Mouse (Mus musculus): ENCODE measurements around the gene Keap1. TPM values are rescaled to one million over a fixed set of nuclear protein-coding genes. Genes with fewer than 3 reads are reported as not detected.
"Not testable (repeated sequence)": the region's sequence is repeated elsewhere in the genome, so short reads cannot be mapped to it uniquely, and the experiment has no call there.

Keap1 gene
- polyA plus RNA-seq, 1 experiment from 2014 or later = 22.3 TPM

DNA sequence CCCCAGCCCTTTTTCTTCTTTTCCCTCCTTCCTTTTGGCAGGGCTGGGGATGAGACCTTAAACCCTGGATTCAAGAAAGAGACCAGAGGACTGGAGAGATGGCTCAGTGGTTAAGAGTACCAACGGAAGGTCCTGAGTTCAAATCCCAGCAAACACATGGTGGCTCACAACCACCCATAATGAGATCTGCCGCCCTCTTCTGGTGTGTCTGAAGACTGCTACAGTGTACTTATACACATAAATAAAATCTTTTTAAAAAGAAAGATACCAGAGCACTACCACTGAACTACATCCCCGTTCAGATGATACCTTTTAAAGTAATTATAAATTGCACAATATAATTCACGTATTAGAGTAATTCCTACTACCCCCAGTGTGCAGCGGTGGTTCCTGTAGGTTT, 6.3 kb downstream of the Keap1 start:
- H3K9me3 ChIP-seq (replicated peaks; ENCODE audit: control insufficient read depth, low read length) = no peaks in the 10 kb centered on the region
- ATAC-seq (replicated peaks; ENCODE audit: insufficient number of reproducible peaks, low FRiP score, low TSS enrichment) = no peak
- H3K9ac ChIP-seq (ENCODE audit: low read depth, low read length) = no peak overlapping the region
- peaks cover 13% of the 10 kb centered on the region for H3K4me1 ChIP-seq (ENCODE audit: control insufficient read depth, insufficient read depth, low read length)
- peaks cover 27% of the 10 kb centered on the region for H3K36me3 ChIP-seq (ENCODE audit: control insufficient read depth, insufficient read depth, low read length)
- H3K4me2 ChIP-seq = no peak overlapping the region
- H3K4me3 ChIP-seq (ENCODE audit: low read depth, low read length) = no peak overlapping the region
- no peak overlapping the region for H3K27ac ChIP-seq (ENCODE audit: low read depth, low read length)
- H3K27me3 ChIP-seq (ENCODE audit: control insufficient read depth, insufficient read depth, low read length) = no peaks in the 10 kb centered on the region
- WGBS (ENCODE audit: insufficient replicate concordance) = 84% methylated on average over 5 of the region's 5 CpGs

DNA sequence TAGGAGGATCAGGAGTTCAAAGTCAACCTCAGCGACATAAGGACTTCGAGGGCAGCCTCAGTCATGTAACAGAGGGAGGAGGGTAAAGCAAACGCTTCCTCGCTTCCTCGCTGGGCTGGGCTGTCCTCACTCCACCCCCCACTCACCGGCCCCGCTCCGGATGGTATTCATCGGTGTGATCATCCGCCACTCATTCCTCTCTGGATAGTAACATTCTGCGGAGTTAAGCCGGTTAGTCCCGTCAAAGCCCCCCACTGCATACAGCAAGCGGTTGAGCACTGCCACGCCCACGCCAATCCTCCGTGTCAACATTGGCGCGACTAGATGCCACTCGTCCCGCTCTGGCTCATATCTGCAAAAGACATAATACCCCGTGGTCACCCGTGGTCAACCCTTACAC, 7.6 kb downstream of the Keap1 start:
- Histone ChIP-seq H3K4me3 (ENCODE audit: low read depth, low read length) (no peak overlapping the region), H3K4me2 (no peak overlapping the region), H3K9me3 (replicated peaks; ENCODE audit: control insufficient read depth, low read length) (no peaks in the 10 kb centered on the region), H3K36me3 (ENCODE audit: control insufficient read depth, insufficient read depth, low read length) (peaks cover 27% of the 10 kb centered on the region), H3K9ac (ENCODE audit: low read depth, low read length) (no peak overlapping the region), H3K4me1 (ENCODE audit: control insufficient read depth, insufficient read depth, low read length) (peaks cover 7% of the 10 kb centered on the region), H3K27ac (ENCODE audit: low read depth, low read length) (no peak overlapping the region), H3K27me3 (ENCODE audit: control insufficient read depth, insufficient read depth, low read length) (no peaks in the 10 kb centered on the region)
- no peak for ATAC-seq (replicated peaks; ENCODE audit: insufficient number of reproducible peaks, low FRiP score, low TSS enrichment)
- WGBS (ENCODE audit: insufficient replicate concordance) = 44% methylated on average over 23 of the region's 23 CpGs

DNA sequence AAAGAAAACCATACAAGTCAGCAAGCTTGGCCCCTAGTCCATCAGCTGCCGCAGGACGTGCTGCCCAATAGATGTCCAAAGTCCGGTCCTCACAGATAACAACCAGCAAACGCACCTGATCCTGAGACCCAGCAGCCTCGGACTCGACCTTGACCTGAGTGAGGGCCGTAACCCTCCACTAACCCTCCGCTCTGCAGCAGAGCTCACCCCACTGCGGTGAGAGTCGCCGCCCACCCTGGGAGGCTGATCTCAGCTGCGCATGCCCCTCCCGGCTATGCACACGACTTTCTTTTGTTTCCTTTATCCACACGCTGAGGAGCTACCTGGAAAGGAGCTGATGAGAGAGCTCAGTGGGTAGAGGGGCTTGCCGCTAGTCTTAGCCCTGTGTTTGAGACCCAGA, 11.8 kb downstream of the Keap1 start:
- H3K9ac ChIP-seq (ENCODE audit: low read depth, low read length) = peak overlapping the region; percentile 74
- peaks cover 12% of the 10 kb centered on the region for H3K4me1 ChIP-seq (ENCODE audit: control insufficient read depth, insufficient read depth, low read length)
- H3K9me3 ChIP-seq (replicated peaks; ENCODE audit: control insufficient read depth, low read length) = no peaks in the 10 kb centered on the region; the same call in 1 of the 2 replicates
- peak overlapping the region; percentile 72 for H3K4me2 ChIP-seq
- WGBS (ENCODE audit: insufficient replicate concordance) = 14% methylated on average over 16 of the region's 16 CpGs
- peak overlapping the region; percentile 35 for H3K4me3 ChIP-seq (ENCODE audit: low read depth, low read length)
- H3K27me3 ChIP-seq (ENCODE audit: control insufficient read depth, insufficient read depth, low read length) = no peaks in the 10 kb centered on the region
- H3K27ac ChIP-seq (ENCODE audit: low read depth, low read length) = no peak overlapping the region
- ATAC-seq (replicated peaks; ENCODE audit: insufficient number of reproducible peaks, low FRiP score, low TSS enrichment) = no peak; the same call in 1 of the 2 replicates
- H3K36me3 ChIP-seq (ENCODE audit: control insufficient read depth, insufficient read depth, low read length) = peaks cover 10% of the 10 kb centered on the region; the same call in 1 of the 2 replicates

DNA sequence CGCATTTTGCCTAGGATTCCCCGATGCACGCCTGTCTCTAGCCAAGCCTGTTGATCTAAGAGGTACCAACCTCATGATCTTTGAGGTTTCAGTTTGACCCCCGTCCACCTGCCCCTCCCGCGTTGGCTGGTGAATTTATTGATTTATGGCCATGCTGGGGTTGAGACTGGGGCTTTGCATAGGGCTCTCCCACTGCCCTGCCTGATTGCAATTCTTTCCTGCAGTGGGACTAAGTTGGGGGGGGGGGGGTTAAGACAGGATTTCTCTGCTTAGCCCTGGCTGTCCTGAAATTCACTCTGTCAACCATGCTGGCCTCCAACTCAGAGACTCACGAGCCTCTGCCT, 13.8 kb downstream of the Keap1 start:
- H3K4me2 ChIP-seq = peak overlapping the region; percentile 64
- H3K4me3 ChIP-seq (ENCODE audit: low read depth, low read length) = peak overlapping the region; percentile 45
- peak overlapping the region; percentile 35; the same call in 1 of the 2 replicates for H3K27ac ChIP-seq (ENCODE audit: low read depth, low read length)
- H3K9me3 ChIP-seq (replicated peaks; ENCODE audit: control insufficient read depth, low read length) = no peaks in the 10 kb centered on the region; the same call in 1 of the 2 replicates
- peaks cover 4% of the 10 kb centered on the region; the same call in 1 of the 2 replicates for H3K36me3 ChIP-seq (ENCODE audit: control insufficient read depth, insufficient read depth, low read length)
- 19% methylated on average over 7 of the region's 7 CpGs for WGBS (ENCODE audit: insufficient replicate concordance)
- H3K9ac ChIP-seq (ENCODE audit: low read depth, low read length) = peak overlapping the region; percentile 67
- H3K27me3 ChIP-seq (ENCODE audit: control insufficient read depth, insufficient read depth, low read length) = no peaks in the 10 kb centered on the region
- no peak for ATAC-seq (replicated peaks; ENCODE audit: insufficient number of reproducible peaks, low FRiP score, low TSS enrichment)
- H3K4me1 ChIP-seq (ENCODE audit: control insufficient read depth, insufficient read depth, low read length) = peaks cover 18% of the 10 kb centered on the region

DNA sequence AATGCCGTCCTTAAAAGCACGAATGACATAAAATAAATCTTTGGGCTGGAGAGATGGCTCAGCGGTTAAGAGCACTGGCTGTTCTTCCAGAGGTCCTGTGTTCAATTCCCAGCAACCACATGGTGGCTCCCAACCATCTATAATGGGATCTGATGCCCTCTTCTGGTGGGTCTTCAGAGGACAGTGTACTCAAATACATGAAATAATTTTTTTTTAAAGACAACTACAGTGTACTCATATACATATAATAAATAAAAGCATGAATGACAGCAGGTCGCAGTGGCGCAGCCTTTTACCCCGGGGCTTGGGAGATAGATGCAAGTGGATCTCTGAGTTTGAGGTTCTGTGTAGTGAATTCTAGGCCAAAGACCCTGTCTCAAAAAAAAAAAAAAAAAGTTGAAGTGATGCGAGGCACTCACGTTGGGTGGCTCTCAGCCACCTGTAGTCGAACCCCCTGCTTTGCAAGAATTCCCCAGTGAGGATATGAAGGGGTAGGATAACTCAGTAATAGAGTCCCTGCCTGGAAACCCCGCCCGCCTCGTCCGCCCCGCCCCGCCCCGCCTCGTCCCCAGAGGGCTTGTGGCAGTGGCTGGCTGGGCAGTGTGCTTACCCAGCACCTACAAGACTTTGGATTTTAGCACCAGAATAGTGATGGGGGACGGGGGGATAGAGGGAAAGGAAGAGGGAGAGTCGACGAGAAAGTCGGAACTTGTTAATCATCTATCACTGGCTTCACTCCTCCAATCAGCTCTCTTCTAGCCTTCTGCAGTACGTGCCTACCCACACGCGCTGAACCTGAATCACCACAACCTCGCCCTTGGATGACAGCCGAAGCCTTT, 14.4 kb downstream of the Keap1 start:
- 18% methylated on average over 26 of the region's 26 CpGs for WGBS (ENCODE audit: insufficient replicate concordance)
- ATAC-seq (replicated peaks; ENCODE audit: insufficient number of reproducible peaks, low FRiP score, low TSS enrichment) = no peak
- Histone ChIP-seq H3K4me3 (ENCODE audit: low read depth, low read length) (peak overlapping the region; percentile 45), H3K4me2 (peak overlapping the region; percentile 64), H3K36me3 (ENCODE audit: control insufficient read depth, insufficient read depth, low read length) (peaks cover 4% of the 10 kb centered on the region; the same call in 1 of the 2 replicates), H3K9ac (ENCODE audit: low read depth, low read length) (peak overlapping the region; percentile 67), H3K27me3 (ENCODE audit: control insufficient read depth, insufficient read depth, low read length) (no peaks in the 10 kb centered on the region), H3K9me3 (replicated peaks; ENCODE audit: control insufficient read depth, low read length) (no peaks in the 10 kb centered on the region; the same call in 1 of the 2 replicates), H3K4me1 (ENCODE audit: control insufficient read depth, insufficient read depth, low read length) (peaks cover 18% of the 10 kb centered on the region), H3K27ac (ENCODE audit: low read depth, low read length) (peak overlapping the region; percentile 35; the same call in 1 of the 2 replicates)

DNA sequence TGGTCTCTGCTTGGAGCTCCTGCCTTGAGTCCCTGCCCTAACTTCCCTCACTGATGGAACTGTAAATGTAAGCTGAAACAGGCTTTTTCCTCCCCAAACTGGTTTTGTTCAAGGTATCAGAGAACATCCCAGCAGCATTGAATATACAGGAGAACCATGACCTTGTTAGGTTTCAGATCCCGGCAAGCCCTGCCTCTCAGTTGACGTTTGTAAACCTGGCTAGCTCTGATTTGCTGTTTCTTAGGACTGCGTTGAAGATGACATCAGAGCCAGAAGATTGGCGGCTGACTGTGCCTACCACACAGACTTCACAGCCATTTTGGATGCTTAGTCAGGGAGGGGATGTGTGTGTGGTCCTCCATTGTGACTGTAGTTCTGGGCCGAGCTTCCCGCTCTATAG, 15.3 kb downstream of the Keap1 start:
- Histone ChIP-seq H3K27me3 (ENCODE audit: control insufficient read depth, insufficient read depth, low read length) (no peaks in the 10 kb centered on the region), H3K36me3 (ENCODE audit: control insufficient read depth, insufficient read depth, low read length) (no peaks in the 10 kb centered on the region), H3K9me3 (replicated peaks; ENCODE audit: control insufficient read depth, low read length) (no peaks in the 10 kb centered on the region; the same call in 1 of the 2 replicates), H3K4me3 (ENCODE audit: low read depth, low read length) (no peak overlapping the region), H3K9ac (ENCODE audit: low read depth, low read length) (no peak overlapping the region), H3K4me2 (no peak overlapping the region), H3K27ac (ENCODE audit: low read depth, low read length) (no peak overlapping the region), H3K4me1 (ENCODE audit: control insufficient read depth, insufficient read depth, low read length) (peaks cover 18% of the 10 kb centered on the region)
- 84% methylated on average over 6 of the region's 6 CpGs for WGBS (ENCODE audit: insufficient replicate concordance)
- ATAC-seq (replicated peaks; ENCODE audit: insufficient number of reproducible peaks, low FRiP score, low TSS enrichment) = no peak

DNA sequence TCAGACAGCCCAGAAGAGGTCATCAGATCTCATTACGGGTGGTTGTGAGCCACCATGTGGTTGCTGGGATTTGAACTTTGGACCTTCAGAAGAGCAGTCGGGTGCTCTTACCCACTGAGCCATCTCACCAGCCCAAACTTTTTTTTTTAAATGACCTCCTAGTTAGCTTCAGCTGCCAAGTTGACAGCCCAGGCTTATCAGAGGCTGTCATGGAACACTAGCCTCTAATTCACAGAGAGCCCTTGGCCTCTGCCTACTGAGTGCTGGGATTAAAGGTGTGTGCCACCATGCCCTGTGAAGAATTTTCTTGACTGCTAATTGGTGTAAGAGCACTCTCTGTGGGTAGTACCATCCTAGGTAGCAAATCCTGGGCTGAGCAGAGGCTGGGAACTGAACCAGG, 15.7 kb downstream of the Keap1 start:
- WGBS (ENCODE audit: insufficient replicate concordance) = 88% methylated on average over 1 of the region's 2 CpGs
- not testable (repeated sequence) for H3K9me3 ChIP-seq (replicated peaks; ENCODE audit: control insufficient read depth, low read length); ATAC-seq (replicated peaks; ENCODE audit: insufficient number of reproducible peaks, low FRiP score, low TSS enrichment); H3K36me3 ChIP-seq (ENCODE audit: control insufficient read depth, insufficient read depth, low read length); H3K27me3 ChIP-seq (ENCODE audit: control insufficient read depth, insufficient read depth, low read length); H3K9ac ChIP-seq (ENCODE audit: low read depth, low read length); H3K4me3 ChIP-seq (ENCODE audit: low read depth, low read length); H3K4me2 ChIP-seq; H3K27ac ChIP-seq (ENCODE audit: low read depth, low read length)
- H3K4me1 ChIP-seq (ENCODE audit: control insufficient read depth, insufficient read depth, low read length) = peaks cover 18% of the 10 kb centered on the region

DNA sequence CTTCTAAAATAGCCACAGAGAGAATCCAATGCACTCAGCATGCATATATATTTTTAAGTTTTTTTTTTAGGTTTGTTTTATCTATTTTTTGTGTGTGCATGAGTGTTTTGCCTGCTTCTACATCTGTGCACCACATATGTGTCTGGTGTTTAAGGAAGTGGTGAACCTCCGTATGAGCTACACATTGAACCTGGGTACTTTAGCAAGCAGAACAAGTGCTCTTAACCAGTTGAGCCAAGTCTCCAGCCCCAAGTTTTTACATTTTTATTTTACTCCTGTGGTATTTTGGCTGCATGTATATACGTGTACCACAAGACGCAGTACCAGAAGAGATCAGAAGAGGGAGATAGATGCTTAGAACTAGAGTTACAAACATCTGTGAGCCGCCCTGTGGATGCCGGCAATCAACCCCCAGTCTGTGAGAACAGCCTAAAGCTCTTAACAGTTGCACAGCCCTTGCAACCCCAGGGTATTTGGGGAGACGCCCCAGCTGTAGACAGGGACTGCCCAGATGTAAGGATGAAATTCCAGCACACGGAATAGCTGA, 17.7 kb downstream of the Keap1 start:
- 18% methylated on average over 7 of the region's 7 CpGs for WGBS (ENCODE audit: insufficient replicate concordance)
- H3K4me1 ChIP-seq (ENCODE audit: control insufficient read depth, insufficient read depth, low read length) = peaks cover 10% of the 10 kb centered on the region
- H3K27ac ChIP-seq (ENCODE audit: low read depth, low read length) = peak overlapping the region; percentile 74; the same call in 1 of the 2 replicates
- H3K9me3 ChIP-seq (replicated peaks; ENCODE audit: control insufficient read depth, low read length) = no peaks in the 10 kb centered on the region; the same call in 1 of the 2 replicates
- H3K27me3 ChIP-seq (ENCODE audit: control insufficient read depth, insufficient read depth, low read length) = no peaks in the 10 kb centered on the region
- no peak overlapping the region for H3K9ac ChIP-seq (ENCODE audit: low read depth, low read length)
- 0 out of 2 replicates have a peak, but pooled peaks have one; percentile 18 for ATAC-seq (replicated peaks; ENCODE audit: insufficient number of reproducible peaks, low FRiP score, low TSS enrichment)
- no peaks in the 10 kb centered on the region for H3K36me3 ChIP-seq (ENCODE audit: control insufficient read depth, insufficient read depth, low read length)
- H3K4me2 ChIP-seq = peak overlapping the region; percentile 62
- H3K4me3 ChIP-seq (ENCODE audit: low read depth, low read length) = no peak overlapping the region
